Mouse (Mus musculus): ENCODE data around the gene Tax1bp3.

Tax1bp3 gene

DNA sequence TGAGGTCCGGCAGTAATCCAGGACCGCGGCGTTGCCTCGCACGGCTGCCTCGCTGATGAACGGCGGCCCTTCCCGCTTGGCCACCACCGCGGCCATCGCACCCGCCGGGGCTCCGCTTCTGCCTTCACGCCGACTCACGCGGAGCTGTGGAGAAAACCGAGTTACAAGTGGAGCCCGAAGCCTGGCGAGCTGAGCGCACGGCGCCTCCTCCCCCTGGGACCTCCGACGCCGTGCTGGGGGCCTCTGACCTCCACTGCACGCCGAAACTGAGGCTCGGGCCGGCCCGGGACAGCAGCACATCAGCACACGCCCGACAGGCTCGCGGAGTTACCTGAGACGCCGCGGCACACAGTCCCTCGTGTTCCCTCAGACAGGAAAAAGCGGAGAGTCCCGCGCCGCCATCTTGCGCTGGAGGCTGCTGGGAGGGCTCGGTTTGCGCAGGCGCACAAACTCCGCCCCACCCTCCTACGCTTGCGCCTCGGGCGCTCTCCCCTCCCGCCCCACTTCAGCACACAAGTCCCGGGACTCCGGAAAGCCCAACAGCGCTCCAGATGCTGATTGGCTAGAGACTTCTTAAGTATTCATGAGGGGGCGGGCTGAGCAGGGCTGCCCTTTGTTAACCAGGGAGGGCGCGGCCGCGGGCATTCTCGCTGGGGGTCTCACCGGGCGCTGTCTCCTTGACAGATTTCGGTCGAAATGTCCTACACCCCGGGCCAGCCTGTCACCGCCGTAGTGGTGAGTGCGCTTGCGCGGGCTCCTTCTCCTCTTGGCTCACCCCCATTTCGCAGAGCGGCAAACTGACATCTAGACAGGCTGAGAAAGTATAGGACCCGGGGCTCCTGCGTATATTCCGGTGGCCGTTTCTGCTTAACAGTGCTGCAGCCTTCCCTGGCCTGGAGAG, at the start of gene Tax1bp3, which contains the start of gene Emc6:
TSS of gene Tax1bp3 (plus strand) at position 476 of the 901 bp plus-strand sequence.
TSS of gene Emc6 (minus strand) at position 430 of the 901 bp plus-strand sequence.
- DNase-seq = peak; percentile 96 to 97

DNA sequence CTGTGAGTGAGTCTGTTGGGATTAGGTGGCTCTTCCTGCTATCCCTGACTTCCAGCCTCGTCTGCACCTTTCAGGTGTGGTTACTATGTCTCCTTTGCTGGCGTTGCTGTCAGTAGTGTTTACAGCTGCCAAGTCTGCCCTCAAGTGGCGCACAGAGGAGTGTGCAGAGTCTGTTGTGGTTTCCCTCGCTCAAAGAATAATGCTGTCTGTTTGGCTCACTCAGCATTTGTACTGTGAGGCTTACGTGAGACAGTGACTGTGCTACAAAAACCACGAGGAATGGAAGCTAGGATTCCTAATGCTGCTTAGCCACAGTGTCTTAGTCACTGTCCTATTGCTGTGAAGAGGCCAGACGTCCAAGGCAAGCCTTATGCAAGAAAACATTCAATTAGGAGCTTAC, 45.9 kb upstream of the Tax1bp3 start:
- DNase-seq = peak; percentile 20 to 22

DNA sequence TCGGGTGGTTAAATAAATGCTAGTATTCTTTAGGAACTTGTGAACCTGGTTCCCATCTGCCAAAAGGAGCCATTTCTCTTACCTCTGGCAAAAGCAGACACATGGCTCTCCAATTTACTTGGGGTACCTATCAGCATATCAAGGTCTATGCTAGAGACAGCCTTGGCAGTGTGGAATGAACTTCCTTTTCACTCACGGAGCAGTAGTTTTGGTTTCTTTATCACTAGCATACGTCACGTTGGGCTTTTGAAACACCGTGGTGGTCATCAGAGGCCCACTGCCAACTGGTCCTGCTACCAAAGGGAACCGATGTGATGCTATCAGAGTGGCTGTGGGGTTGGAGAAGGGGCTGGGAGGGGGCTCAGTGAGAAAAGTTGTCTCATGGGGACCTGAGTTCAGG, 43.9 kb upstream of the Tax1bp3 start:
- DNase-seq = no peak

DNA sequence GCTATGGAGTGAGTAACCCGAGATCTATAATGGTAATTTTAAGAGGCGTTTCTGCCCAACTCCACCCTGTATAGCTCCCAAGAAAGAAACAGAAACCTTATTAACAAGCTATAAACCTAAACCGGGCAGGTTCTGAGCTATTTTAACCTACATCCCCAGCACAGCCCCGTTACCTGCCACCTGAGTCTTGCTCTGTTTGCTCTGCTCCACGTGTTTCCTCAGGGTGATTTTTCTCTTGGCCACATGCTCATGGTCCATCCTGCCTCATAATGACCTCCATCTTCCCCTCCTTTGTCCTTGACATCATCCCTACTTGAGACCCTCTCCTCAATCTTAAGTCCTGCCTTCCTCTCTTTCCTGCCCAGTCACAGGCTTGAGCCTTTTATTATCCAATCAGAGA, 42.7 kb upstream of the Tax1bp3 start:
- no peak for DNase-seq

DNA sequence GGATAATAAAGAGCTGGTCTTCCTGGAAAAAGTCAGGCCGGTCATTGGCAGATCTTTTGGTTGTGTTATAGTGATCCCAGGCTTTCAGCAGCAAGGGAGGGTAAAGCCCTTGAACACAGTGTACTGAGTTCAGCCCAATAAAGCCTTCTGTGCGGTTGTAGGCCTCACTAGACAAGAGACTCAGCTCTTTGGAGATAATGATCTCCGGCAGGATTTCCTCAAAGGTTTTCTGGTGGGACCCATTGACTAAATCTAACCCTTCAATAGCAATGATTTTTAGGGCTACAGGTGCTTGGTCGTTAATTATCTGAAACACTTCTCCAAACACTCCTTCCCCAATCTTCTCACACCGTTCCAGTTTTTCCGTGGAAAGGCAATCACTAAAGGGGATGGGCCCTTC, 40.3 kb upstream of the Tax1bp3 start:
- DNase-seq = no peak

DNA sequence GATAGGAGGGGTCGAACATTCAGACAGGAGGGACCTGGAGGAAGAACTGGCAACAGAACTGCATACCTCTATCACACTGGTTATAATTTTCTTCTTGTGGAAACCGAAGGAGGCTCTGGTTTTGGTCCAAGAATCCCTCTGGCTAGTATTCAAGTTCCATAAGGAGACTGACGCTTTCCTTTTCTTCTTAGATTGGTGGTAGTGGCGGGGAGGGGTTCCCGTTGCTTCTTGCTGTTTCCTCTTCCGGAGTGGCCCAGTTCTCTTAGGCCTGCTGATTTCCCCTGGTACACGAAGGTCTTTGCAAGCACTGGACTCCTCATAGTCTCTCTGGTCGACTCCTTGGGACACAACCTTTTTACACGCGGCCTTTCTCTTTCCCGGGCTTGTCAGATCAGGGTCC, 39.8 kb upstream of the Tax1bp3 start:
- no peak for DNase-seq

DNA sequence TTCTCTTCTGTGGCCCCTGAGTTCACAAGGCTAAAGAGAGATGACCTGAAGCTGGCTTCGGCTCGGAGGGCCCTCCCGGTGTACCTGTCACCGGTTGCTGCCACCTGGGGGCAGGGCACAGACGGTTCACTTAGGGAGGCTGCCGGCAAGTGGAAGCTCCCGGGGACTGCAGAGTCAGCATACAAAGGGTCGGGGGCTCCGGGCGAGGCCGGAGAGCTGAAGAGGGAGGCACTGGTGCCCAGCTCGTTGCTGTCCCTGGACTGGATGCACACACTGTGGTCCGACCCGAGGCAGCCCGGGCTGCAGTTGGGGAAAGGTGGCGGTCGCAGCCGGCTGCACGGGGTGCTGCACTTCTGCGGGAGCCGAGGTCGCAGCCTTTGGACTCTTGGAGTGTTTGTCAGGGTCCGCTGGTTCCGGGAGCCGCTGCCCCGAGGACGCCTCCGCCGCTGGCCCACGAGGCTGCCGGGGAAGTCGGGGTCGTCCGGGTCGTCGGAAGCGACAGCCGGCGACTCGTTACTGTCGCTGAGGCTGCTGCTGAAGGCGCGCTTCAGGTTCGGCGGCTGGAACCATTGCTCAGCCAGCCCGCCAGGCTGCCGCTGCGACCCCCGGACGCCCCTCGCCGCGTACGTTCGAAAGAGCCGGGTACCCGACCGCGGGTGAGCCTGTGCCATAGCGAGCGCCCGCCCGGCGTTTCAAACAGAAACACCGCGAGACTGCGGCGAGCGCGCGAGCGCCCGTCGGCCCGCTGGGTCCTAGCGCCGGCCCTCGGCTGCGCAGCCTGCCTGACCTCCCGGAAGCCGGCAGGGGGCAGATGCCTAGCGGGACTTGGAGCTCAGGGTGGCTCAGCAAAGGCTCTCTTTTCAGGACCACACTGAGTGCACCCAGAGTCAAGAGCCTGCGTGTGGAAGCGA, 39.0 kb upstream of the Tax1bp3 start, which contains the start of gene Haspin:
TSS of gene Haspin (minus strand) at position 704 of the 911 bp plus-strand sequence.
- peak; percentile 95 for DNase-seq

DNA sequence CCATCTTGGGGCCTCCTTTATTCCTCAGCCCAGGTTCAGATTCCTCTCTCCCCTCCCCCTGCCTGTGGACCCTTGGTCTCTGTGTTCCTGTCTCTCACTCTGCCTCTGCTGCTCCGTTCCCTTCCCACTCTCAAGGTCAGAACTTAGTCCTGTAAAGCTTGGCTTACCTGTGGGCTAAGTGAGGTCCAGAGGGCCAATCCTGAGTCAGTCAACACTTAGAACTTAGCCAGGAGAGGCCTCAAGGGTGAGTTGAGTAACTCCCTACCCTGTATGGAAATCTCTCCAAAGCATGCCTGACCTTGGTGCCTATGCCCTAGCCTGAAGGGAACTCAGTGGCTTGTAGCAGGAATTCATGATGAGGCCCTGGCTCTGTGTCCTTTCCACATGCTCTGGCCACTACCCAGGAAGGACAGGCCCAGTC, 32.6 kb upstream of the Tax1bp3 start:
- DNase-seq = no peak

DNA sequence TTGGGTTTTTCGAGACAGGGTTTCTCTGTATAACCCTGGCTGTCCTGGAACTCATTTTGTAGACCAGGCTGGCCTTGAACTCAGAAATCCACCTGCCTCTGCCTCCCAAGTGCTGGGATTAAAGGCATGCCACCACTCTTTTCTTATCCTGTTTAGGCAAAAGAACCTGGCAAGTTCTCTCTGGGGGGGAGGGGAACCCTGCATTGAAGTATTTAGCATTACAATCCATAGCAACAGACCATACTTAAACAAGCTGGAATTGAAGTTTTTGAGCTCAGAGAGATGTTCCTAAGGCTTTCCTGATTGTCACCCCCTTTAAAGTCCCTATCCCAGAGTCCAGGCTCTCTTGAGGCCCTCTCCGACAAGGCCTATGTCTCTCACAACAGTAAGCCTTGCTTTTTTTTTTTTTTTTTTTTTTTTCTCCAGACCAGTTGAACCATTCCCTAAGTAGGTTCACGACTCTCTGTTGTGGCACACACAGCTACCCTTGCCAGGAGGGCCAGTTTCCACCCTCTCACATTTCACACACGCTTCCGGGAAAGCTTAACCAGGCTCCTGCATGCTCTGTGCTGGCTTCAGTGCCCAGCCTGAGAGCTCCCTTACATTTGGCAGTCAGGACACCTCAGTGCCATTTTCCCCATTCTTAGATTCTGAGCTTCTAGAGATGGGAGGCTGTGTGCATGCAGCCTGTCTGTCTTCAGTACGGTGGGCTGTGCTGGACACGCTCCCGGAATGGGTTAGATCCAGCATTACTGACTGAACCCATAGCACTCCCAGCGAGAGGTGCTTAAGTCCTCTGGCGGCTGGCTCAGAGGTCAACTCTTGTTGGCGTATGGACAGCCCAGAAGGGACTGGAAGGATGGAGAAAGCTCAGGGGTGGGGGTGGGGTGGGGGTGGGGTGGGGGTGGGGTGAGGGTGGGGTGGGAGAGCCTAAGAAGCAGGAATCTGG, 30.6 kb upstream of the Tax1bp3 start:
- no peak for DNase-seq

DNA sequence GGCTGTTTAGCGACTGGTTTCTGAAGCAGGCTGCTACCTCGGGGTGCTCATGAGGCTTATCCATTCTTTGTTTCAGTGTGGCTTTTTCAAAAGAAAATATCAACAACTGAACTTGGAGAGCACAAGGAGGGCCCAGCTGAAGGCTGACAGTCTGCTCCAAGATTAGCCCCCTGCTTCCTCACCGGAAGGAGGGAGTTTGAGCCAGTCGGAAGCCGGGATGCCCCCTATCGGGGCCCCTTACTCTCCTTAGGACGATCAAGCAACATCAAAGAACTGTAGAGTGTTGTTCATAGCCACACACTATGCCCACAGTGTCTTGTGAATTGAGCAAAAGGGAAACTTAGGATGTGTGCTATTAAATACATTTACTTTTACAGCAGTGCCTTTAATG, 29.9 kb upstream of the Tax1bp3 start:
- DNase-seq = no peak

DNA sequence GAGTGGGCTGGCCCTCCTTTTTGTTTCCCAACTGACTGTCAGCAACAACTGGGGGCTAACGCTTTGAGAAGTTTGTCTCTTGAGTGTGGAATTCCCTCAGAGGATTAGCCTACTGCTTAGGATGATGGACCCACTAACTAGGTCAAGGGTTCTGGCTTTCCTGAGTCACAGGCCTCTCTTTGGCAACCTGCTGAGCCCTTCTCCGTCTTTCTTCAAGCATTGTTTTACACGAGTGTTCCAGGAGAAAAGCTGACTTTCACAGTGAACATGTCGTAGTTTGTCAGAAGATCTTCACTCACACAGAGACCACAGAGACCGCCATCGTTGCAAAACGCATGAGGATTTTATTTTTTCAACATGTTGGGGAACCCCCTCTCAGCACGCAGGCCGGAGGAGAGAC, 28.7 kb upstream of the Tax1bp3 start:
- no peak for DNase-seq

DNA sequence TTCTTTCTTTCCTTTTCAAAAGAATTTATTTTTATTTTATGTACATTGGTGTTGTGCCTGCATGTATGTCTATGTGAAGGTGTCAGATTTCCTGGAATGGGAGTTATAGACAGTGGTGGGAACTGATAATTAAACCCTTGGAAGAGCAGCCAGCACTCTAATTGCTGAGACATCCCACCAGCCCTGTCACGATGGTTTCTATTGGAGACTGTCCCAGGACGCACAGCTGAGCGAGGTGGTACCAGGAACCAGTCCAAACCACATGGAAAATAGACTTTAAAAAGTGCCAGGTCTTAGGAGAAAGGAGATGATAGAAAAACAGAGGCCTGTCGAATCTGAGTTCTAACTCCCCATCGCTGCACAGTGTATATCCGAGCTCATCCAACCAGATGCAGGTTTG, 21.8 kb upstream of the Tax1bp3 start:
- no peak for DNase-seq

DNA sequence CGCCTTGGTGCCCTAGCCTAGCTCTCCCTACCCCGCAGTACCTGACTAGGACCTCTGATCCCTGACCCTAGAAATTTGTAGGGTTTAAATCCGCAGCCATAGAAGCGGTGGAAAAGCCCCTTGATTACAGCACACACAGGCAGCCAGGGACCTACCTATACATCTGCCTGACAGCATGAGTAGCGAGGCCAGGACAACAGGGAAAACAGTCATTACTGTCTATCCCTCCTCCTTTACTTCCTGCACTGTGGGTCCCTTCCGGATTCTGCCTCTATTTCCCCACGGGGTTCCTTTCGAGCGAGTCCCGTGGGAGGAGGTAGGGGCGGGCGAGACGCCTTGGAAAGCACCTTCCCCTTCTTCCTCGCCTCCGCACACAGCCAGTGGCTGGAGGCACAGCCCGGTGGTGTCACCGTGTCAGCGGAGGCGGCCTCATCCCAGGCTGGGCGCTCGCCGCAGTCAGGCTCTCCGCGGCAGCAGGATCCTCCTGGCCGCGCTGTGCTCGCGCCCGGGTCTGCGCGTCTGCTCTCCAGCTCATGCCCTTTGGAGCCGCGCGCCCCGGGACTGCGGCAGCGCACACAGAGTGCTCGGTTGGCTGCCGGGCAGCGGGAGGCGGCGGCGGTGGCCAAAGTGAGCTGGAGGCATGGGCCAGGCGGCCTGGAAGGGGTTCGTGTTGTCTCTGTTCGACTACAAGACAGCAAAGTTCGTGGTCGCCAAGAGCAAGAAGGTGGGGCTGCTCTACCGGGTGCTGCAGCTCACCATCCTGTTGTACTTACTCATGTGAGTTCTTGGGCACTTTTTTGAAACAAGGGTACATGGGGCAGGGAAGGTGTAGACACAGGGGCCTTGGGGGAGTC, 16.7 kb upstream of the Tax1bp3 start, which contains the start of gene P2rx5:
TSS of gene P2rx5 (plus strand) at position 465 of the 854 bp plus-strand sequence.
- DNase-seq = no peak

DNA sequence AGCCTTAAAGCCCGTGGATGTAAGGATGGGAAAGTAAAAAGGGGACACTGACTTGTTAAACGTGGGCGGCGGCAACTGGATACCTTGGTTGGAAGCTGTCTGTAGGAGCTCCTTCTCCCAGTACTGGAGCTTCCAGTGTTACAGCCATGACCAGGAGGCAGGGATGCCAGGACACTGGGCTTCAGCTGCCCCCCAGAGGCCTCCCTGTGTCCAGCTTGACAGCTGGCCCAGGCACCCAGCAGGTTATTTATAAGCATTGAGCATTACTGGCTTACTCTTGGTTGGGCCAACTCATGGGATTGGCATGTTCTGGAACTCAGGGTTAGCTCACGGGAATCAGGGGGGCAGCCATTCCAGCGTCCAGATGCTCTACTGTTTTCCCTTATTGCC, 16.1 kb upstream of the Tax1bp3 start:
- DNase-seq = no peak

DNA sequence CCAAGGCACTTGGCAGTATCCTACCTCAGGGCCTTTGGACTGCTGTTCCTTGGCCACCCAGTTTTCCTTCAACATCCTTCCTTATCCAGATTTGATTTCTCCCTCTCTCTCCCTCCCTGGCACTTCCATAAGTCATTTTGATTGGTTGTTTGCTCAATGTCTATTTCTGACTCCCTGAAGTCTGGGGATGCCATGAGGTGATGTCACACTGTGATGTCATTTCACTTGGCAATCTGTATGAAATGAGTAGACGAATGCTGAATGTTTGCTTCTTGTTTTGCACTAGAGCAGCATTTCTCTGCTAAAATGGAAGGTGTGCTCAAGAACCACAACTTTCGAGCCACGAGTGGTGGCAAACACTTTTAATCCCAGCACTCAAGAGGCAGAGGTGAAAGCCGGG, 15.3 kb upstream of the Tax1bp3 start:
- no peak for DNase-seq

DNA sequence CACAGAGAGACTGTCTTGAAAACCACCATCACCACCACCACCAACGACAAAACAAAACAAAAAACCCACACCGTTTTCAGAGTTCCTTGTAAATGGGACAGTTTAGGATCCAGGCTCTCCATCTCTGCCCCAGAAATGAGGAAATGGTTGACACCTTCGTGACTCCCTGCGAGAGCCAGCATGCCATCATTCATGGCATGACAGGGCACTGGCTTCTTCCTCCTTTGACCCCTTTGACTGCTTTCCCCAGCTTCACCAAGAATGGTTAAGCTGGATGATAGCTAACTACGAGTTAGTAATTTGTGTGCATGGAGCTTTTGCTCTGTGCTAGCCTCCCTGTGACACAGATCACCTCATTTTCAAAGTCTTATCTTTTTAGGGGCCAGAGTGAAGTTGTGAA, 14.6 kb upstream of the Tax1bp3 start:
- no peak for DNase-seq

DNA sequence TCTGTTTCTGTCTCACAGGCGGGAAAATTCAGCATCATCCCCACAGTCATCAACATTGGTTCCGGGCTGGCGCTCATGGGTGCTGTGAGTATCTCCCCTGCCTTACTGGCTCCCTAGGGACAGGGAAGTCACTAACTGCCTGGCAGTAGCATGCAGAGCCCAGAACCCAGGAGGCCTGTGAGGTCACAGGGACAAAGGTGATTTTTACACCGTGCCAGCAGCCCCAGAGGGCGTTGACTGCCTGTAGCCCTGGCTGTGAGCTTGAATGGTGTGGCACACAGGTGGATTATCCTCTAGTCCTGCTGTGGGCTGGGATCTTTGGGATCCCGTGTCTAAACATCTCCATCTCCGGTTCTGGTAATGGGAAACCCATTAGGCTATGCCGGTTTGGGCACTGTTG, 8.8 kb upstream of the Tax1bp3 start:
- DNase-seq = no peak

DNA sequence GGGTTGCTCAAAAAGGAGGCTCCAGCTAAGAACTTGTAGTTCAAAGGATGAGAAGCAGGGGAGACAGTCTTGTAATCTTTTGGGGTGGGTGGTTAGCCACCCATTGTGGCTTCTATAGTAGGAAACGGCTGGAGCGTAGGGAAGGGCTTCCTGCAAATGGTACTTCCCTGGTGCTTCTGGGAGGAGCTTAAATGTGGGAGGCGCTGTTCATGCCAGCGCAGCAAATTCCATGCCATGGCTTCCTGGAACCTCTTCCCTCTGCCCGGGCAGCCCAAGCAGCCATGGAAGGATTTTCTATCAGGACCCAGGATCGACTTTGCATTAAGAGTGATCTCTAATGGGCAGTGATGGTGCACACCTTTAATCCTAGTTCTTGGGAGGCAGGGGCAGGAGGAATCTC, 8.3 kb upstream of the Tax1bp3 start:
- no peak for DNase-seq

DNA sequence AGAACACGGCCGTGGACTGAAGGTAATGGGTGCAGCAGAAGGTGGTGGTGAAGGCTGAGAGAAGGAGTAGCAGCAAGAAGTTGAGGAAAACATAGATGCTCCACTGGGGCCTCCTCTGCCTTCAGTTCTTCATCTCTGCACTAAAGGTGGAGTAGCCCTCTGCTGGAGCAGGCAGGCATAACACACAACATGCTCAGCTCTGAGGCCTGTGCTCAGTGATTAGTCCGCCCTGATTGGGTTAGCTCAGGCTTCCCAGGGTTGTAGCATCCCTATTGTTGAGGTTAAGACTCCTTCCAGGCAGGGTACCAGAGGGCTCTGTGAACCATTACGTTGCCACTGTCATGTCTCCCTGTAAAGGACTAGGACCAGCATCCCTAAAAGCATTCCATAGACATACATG, 7.7 kb upstream of the Tax1bp3 start:
- peak; percentile 60 to 63 for DNase-seq

DNA sequence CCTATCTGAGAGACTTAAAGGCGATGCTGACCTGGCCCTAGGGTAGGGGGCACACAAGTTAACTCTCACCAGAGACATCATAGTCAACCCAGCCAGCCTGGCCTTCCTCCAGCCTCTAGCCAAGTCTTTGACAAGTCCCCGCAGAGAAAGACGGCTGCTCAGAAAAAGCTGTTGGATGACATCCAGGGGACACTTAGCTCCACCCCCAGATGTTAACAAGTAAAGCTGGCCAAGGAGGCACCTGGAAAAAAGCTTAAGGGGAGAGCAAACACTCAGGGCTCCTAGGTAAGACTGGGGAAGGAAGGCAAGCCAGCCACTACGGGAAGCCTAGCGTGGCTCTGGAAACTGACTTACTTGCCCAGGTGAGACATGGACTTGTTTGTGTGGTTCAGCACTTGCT, 4.7 kb upstream of the Tax1bp3 start:
- DNase-seq = no peak

DNA sequence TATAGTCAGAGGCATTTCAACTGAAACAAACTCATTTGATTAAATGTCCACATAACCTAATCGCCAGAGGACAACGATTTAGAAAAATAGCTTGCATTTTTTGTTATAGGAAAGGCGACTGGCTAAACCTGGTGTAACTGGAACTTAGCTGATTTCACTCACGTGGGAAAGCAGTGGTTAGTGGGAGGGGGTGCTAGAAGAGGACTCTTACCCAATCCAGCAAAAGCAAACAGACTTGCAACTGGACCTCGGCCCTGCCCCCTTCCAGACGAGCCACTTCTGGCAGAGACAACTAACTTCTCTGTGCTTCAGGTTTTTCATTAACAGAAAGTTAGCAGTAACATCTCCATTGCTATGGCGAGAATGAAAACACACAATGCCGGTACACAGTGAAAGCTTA, 1.3 kb upstream of the Tax1bp3 start:
- DNase-seq = no peak

Data from B cell, adult 2 months (primary cell).